Mouse (Mus musculus): ENCODE measurements around the gene Fam98a. TPM values are rescaled to one million over a fixed set of nuclear protein-coding genes. Genes with fewer than 3 reads are reported as not detected.

Fam98a gene
- polyA plus RNA-seq, 1 experiment from 2014 or later, result 17.3 TPM

DNA sequence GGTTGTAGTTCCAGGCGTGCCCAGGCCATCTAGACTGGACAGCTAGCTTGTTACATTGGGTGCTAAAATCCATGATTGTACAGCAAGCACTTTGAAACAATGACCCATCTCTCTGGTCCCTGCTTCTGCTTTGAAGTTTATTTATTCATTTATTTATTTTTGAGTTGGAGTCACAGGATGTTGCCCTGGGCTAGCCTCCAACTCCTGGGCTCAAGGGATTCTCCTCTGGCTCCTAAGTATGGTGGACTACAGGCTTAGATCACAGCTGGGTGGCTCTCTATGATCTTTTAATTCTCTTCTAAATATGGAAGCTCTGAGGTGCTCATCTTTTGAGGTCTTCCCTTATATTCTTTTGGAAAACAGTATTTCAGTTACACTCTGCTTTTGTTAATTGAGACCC is 25.3 kb downstream of the Fam98a start:
- no peak overlapping the region for H3K4me2 ChIP-seq (replicated peaks; ENCODE audit: low read depth)
- no peak for ATAC-seq
- no peak overlapping the region for H3K9ac ChIP-seq (ENCODE audit: low read depth, low read length)
- no peak overlapping the region for H3K4me3 ChIP-seq (ENCODE audit: low read depth, low read length)
- H3K9me3 ChIP-seq (ENCODE audit: control insufficient read depth), result no peaks in the 10 kb centered on the region
- no peak overlapping the region for H3K27ac ChIP-seq (ENCODE audit: low read depth, low read length)
- no peaks in the 10 kb centered on the region for H3K36me3 ChIP-seq (ENCODE audit: control insufficient read depth, insufficient read depth)
- 88% methylated on average over 1 of the region's 1 CpGs for WGBS
- H3K4me1 ChIP-seq (replicated peaks; ENCODE audit: control insufficient read depth, insufficient read depth, low read length), result no peaks in the 10 kb centered on the region
- TF ChIP-seq CTCF (IDR thresholded peaks at IDR 0.05; ENCODE audit: low read depth), result no peak
- H3K27me3 ChIP-seq (replicated peaks; ENCODE audit: control insufficient read depth, insufficient read depth, low read length), result no peaks in the 10 kb centered on the region

DNA sequence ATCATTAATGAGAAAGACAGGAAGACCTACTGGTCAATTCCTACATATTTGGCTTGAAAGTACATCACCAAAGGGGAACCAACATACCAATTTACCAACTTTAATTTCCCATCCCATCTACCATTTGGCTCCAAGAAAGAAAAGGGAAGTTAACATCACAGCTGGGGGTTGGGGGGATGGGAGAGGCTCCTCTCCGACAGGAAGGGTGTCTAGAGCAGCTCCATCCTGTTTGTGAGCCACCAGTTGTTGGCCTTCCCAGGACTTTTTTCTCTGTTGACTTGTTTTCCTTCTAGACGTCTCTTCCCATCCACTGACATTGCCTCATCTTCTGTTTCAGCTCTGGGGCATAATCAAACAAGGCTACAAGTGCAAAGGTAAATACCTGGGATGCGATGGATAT is 27.9 kb downstream of the Fam98a start:
- Histone ChIP-seq H3K4me1 (replicated peaks; ENCODE audit: control insufficient read depth, insufficient read depth, low read length) (no peaks in the 10 kb centered on the region), H3K4me3 (ENCODE audit: low read depth, low read length) (no peak overlapping the region), H3K27me3 (replicated peaks; ENCODE audit: control insufficient read depth, insufficient read depth, low read length) (no peaks in the 10 kb centered on the region), H3K9ac (ENCODE audit: low read depth, low read length) (no peak overlapping the region), H3K9me3 (ENCODE audit: control insufficient read depth) (no peaks in the 10 kb centered on the region), H3K36me3 (ENCODE audit: control insufficient read depth, insufficient read depth) (no peaks in the 10 kb centered on the region), H3K4me2 (replicated peaks; ENCODE audit: low read depth) (no peak overlapping the region), H3K27ac (ENCODE audit: low read depth, low read length) (no peak overlapping the region)
- no peak for TF ChIP-seq CTCF (IDR thresholded peaks at IDR 0.05; ENCODE audit: low read depth)
- ATAC-seq, result no peak
- 61% methylated on average over 3 of the region's 3 CpGs for WGBS

DNA sequence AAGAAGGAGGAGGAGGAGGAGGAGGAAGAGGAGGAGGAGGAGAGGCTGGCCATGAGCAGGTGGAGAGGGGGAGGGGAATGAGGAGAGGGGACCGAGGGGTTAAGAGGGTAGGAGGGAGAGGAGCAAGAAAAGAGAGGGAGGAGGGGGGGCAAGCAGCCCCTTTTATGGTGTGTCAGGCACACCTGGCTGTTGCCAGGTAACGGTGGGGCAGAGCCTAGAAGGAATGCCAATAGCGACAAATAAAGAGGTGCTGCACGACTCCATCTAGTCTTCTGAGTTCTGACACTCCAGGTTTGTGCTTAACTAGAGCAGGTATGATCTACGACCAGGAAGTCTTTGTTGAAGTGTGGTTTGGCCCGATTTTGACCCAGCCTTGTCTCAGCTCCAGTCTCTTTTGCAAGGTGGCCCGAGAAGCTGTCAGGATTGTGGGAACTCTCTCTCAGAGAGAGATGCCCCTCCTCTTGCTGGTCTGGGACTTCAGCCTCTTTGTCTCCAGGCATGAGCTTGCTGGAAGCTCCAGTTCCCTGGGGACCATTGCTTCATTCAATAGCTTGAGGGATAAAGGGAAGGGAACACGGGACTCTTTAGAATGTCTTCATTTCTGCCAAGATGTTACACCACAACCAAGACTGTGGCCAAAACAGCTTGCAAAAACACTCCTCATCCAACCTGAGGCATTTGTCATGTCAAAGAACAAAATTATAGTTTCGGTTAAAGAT is 29.2 kb downstream of the Fam98a start:
- no peak overlapping the region for H3K27ac ChIP-seq (ENCODE audit: low read depth, low read length)
- H3K36me3 ChIP-seq (ENCODE audit: control insufficient read depth, insufficient read depth), result no peaks in the 10 kb centered on the region
- no peak for ATAC-seq
- H3K27me3 ChIP-seq (replicated peaks; ENCODE audit: control insufficient read depth, insufficient read depth, low read length), result no peaks in the 10 kb centered on the region
- WGBS, result 17% methylated on average over 9 of the region's 9 CpGs
- H3K4me3 ChIP-seq (ENCODE audit: low read depth, low read length), result no peak overlapping the region
- no peaks in the 10 kb centered on the region for H3K9me3 ChIP-seq (ENCODE audit: control insufficient read depth)
- no peak overlapping the region for H3K4me2 ChIP-seq (replicated peaks; ENCODE audit: low read depth)
- TF ChIP-seq CTCF (IDR thresholded peaks at IDR 0.05; ENCODE audit: low read depth), result no peak
- no peak overlapping the region for H3K9ac ChIP-seq (ENCODE audit: low read depth, low read length)
- H3K4me1 ChIP-seq (replicated peaks; ENCODE audit: control insufficient read depth, insufficient read depth, low read length), result no peaks in the 10 kb centered on the region

DNA sequence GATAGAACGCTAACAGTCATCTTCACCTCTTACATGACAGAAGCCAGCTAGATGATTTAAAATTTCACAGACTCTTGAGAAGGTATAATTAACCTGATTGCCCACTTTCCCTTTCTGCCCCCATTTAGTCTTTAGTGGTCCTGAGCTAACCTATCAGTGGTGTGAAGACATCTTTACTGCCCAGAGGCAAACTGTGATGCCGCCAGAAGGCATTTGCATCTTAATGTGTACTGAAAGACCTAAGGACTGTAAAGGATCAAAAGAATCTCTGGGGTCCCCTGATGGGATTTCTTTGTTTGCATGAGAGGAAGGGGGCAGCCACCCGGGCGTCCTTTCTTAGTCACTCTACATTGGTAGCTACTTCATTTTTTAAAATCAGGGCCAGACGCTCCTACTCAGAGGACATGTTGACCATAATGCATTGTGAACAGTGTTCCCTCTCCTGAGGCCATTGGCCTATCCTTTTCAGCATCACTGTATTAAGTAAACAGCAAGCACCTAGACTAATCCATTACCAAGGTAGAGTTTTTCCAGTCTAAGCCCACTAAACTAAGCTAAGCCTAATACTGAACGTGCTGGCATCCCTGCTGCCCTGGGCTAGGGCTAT is 30.4 kb downstream of the Fam98a start:
- no peak for ATAC-seq
- Histone ChIP-seq H3K4me1 (replicated peaks; ENCODE audit: control insufficient read depth, insufficient read depth, low read length) (no peaks in the 10 kb centered on the region), H3K4me3 (ENCODE audit: low read depth, low read length) (no peak overlapping the region), H3K4me2 (replicated peaks; ENCODE audit: low read depth) (no peak overlapping the region), H3K27ac (ENCODE audit: low read depth, low read length) (no peak overlapping the region), H3K9me3 (ENCODE audit: control insufficient read depth) (no peaks in the 10 kb centered on the region), H3K9ac (ENCODE audit: low read depth, low read length) (no peak overlapping the region), H3K27me3 (replicated peaks; ENCODE audit: control insufficient read depth, insufficient read depth, low read length) (no peaks in the 10 kb centered on the region), H3K36me3 (ENCODE audit: control insufficient read depth, insufficient read depth) (no peaks in the 10 kb centered on the region)
- TF ChIP-seq CTCF (IDR thresholded peaks at IDR 0.05; ENCODE audit: low read depth), result no peak
- WGBS, result 55% methylated on average over 6 of the region's 6 CpGs

DNA sequence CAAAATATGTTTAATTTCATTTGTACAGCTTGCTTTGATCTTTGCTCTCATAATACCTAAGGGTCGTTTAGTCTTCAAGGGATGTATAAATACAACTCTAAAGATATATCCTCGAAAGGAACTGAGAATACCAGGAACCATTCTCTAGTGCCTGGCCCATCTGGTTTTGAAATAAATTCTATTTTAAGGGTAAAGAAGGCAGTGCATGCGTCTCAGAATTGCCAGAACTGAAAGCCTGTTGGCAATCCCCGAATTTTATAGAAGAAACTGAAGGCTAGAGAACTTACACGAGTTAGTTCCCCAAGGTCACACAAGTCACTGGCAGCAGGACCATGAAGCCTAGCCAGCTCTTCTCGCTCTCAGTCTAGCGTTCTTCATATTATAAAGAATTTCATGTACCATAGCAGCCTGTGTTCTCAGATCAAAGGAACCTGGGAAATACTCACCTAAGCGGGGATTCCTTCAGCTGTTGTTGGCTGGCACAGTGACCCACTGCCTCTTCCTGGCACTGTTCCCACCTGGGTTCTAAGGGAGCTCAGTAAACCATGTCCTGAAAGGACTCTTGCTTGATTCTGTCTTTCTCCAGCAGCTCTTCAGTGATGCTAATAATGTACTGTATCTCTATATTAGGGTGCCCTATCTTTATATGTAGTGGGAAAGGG is 32.4 kb downstream of the Fam98a start:
- H3K4me1 ChIP-seq (replicated peaks; ENCODE audit: control insufficient read depth, insufficient read depth, low read length), result no peaks in the 10 kb centered on the region
- no peak overlapping the region for H3K4me2 ChIP-seq (replicated peaks; ENCODE audit: low read depth)
- no peaks in the 10 kb centered on the region for H3K9me3 ChIP-seq (ENCODE audit: control insufficient read depth)
- H3K9ac ChIP-seq (ENCODE audit: low read depth, low read length), result no peak overlapping the region
- ATAC-seq, result no peak
- 69% methylated on average over 8 of the region's 8 CpGs for WGBS
- H3K27me3 ChIP-seq (replicated peaks; ENCODE audit: control insufficient read depth, insufficient read depth, low read length), result no peaks in the 10 kb centered on the region
- H3K36me3 ChIP-seq (ENCODE audit: control insufficient read depth, insufficient read depth), result no peaks in the 10 kb centered on the region
- no peak for TF ChIP-seq CTCF (IDR thresholded peaks at IDR 0.05; ENCODE audit: low read depth)
- no peak overlapping the region for H3K4me3 ChIP-seq (ENCODE audit: low read depth, low read length)
- no peak overlapping the region for H3K27ac ChIP-seq (ENCODE audit: low read depth, low read length)

DNA sequence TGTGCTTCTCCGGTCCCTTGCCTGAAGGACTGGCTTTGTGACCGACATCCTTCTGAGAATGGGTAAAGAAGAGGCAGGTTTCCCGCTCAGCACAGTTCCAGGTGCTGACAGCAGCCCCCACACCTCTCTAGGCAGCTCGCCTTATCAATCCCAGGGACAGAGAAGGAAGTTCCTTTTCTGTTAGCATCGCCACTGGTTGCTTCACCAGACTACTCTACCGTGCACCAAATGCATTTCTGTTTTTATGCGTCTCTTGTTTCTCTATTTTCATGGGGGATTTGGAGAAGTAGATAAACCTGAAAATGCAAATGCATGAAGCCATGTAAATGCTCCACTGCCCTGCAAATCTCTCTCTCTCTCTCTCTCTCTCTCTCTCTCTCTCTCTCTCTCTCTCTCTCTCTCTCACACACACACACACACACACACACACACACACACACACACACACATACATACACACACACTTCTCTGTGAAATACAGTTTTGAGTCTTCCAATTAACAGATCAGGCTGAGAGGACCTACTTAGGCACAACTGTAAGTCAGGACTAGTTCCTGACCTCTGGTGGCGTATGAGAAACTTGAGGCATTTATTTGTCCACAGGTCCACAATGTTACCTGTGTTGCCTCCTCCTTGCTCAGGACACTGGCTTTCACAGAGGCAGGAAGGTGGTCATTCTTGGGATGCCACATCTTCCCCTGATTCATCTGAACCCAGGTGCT is 33.4 kb downstream of the Fam98a start:
- H3K36me3 ChIP-seq (ENCODE audit: control insufficient read depth, insufficient read depth), result no peaks in the 10 kb centered on the region
- no peaks in the 10 kb centered on the region for H3K27me3 ChIP-seq (replicated peaks; ENCODE audit: control insufficient read depth, insufficient read depth, low read length)
- H3K4me1 ChIP-seq (replicated peaks; ENCODE audit: control insufficient read depth, insufficient read depth, low read length), result no peaks in the 10 kb centered on the region
- no peak overlapping the region for H3K27ac ChIP-seq (ENCODE audit: low read depth, low read length)
- WGBS, result 60% methylated on average over 8 of the region's 8 CpGs
- ATAC-seq, result no peak
- H3K4me3 ChIP-seq (ENCODE audit: low read depth, low read length), result no peak overlapping the region
- H3K9ac ChIP-seq (ENCODE audit: low read depth, low read length), result no peak overlapping the region
- H3K9me3 ChIP-seq (ENCODE audit: control insufficient read depth), result no peaks in the 10 kb centered on the region
- H3K4me2 ChIP-seq (replicated peaks; ENCODE audit: low read depth), result no peak overlapping the region
- no peak for TF ChIP-seq CTCF (IDR thresholded peaks at IDR 0.05; ENCODE audit: low read depth)

Data from intestine, postnatal 0 days (tissue).